32 mouse cellular contexts compared by ENCODE assay signal in the genomic region with DNA sequence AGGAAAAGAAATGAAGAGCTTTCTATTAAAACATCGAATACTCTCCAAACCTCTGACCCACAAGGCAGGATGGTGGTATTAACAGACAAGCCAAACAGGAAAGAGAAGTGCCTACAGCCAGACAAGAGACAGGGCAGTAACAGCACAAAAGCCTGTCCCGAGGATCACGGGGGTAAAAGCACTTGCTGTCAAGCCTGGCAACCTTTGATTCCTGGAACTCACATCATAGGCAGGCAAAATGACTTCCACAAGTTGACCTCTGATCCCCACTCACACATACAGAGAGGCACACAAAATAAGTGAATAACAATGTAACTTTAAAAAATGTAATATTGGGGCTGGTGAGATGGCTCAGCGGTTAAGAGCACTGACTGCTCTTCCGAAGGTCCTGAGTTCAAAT. TPM values are rescaled to one million over a fixed set of nuclear protein-coding genes. Genes with fewer than 3 reads are reported as not detected.
DNase-seq lines count a peak whose midpoint lies in the region; ATAC-seq and TF ChIP-seq lines count a peak whose summit lies in the region.
"Had no signal": no experiment of that assay in that cellular context is flagged by ENCODE, and none has a peak within 500 bp of the region (broad histone marks: within the 10 kb centered on the region; RNA-seq: fewer than 3 reads in every experiment).

No protein-coding gene starts in this region.

- H3K9me3 ChIP-seq in kidney, embryonic 16.5 days (ENCODE audit: low read length) = no peaks in the 10 kb centered on the region
- H3K9me3 ChIP-seq: embryonic facial prominence, embryonic 12.5 days; forebrain, embryonic 15.5 days; G1E; hindbrain, embryonic 10.5 days; hindbrain, embryonic 15.5 days; limb, embryonic 12.5 days; liver, embryonic 13.5 days had no signal

- TF ChIP-seq CTCF in lung, adult 2 months (IDR thresholded peaks at IDR 0.05; ENCODE audit: insufficient read depth, low read length) = no peak

- H3K36me3 ChIP-seq in kidney, embryonic 16.5 days (ENCODE audit: insufficient read depth, low read length) = peaks cover 13% of the 10 kb centered on the region; the same call in 1 of the 2 replicates
- H3K36me3 ChIP-seq: hindbrain, embryonic 15.5 days had no signal

- no peak for TF ChIP-seq POLR2A in lung, adult 2 months (IDR thresholded peaks at IDR 0.05; ENCODE audit: borderline replicate concordance, extremely low read depth, low read depth, low read length)

- no peak overlapping the region for H3K4me3 ChIP-seq in kidney, embryonic 16.5 days (ENCODE audit: low read length)
- no peak overlapping the region for H3K4me3 ChIP-seq in lung, adult 2 months (replicated peaks; ENCODE audit: extremely low read depth, low read depth, low read length)
- H3K4me3 ChIP-seq: embryonic facial prominence, embryonic 12.5 days; forebrain, embryonic 15.5 days; gastrocnemius, adult 2 months; hindbrain, embryonic 10.5 days; hindbrain, embryonic 15.5 days; limb, embryonic 12.5 days; liver, embryonic 13.5 days had no signal

- DNase-seq in heart, adult 11 months = peak; percentile 40
- DNase-seq in heart, adult 8-10 months (ENCODE audit: low spot score) = no peak
- DNase-seq in kidney, adult 8-10 months = peak; percentile 65 to 68
- DNase-seq in 416B (ENCODE audit: low read depth) = peak; percentile 24
- peak; percentile 52 to 75 for DNase-seq in kidney, postnatal 25 days
- no peak for DNase-seq in frontal cortex, postnatal 10 days (ENCODE audit: low spot score in 2 of 2)
- no peak for DNase-seq in lung, adult 2 months
- DNase-seq: adrenal gland, postnatal 14 days; cerebellum, adult 11 months; cerebellum, adult 9-10 months; cerebellum, postnatal 36 days; embryo, embryonic 11 days; gastrocnemius, adult 2 months; gastrocnemius, postnatal 36 days; heart, postnatal 14 days; liver, embryonic 13.5 days; lung, embryonic 14.5 days; lung, postnatal 14 days; right cerebral cortex, adult 18-20 months; thymus, adult 18-20 months; thymus, postnatal 36 days had no signal

- no peak overlapping the region for H3K27ac ChIP-seq in kidney, embryonic 16.5 days (ENCODE audit: low read length)
- H3K27ac ChIP-seq: embryonic facial prominence, embryonic 12.5 days; forebrain, embryonic 15.5 days; gastrocnemius, adult 2 months; hindbrain, embryonic 10.5 days; hindbrain, embryonic 15.5 days; limb, embryonic 12.5 days; liver, embryonic 13.5 days; stomach, postnatal 0 days had no signal

- H3K27me3 ChIP-seq in kidney, embryonic 16.5 days (ENCODE audit: insufficient read depth, low read length) = no peaks in the 10 kb centered on the region
- H3K27me3 ChIP-seq: embryonic facial prominence, embryonic 12.5 days; forebrain, embryonic 15.5 days; hindbrain, embryonic 15.5 days; limb, embryonic 12.5 days; liver, embryonic 13.5 days had no signal

- no peak overlapping the region for H3K4me2 ChIP-seq in kidney, embryonic 16.5 days (replicated peaks; ENCODE audit: low read depth, low read length)
- H3K4me2 ChIP-seq: embryonic facial prominence, embryonic 12.5 days; forebrain, embryonic 15.5 days; hindbrain, embryonic 15.5 days; limb, embryonic 12.5 days; liver, embryonic 13.5 days; lung, embryonic 14.5 days; midbrain, embryonic 11.5 days had no signal

- no peaks in the 10 kb centered on the region; the same call in 1 of the 2 replicates for H3K4me1 ChIP-seq in kidney, embryonic 16.5 days (ENCODE audit: insufficient read depth, low read length)
- peaks cover 5% of the 10 kb centered on the region for H3K4me1 ChIP-seq in lung, adult 2 months (ENCODE audit: control insufficient read depth, insufficient read depth, low read length)
- H3K4me1 ChIP-seq: forebrain, embryonic 15.5 days; hindbrain, embryonic 10.5 days; hindbrain, embryonic 15.5 days; limb, embryonic 12.5 days had no signal

- WGBS in kidney, embryonic 16.5 days = 83% methylated on average over 5 of the region's 5 CpGs
- WGBS in lung, adult 2 months = 59% methylated on average over 5 of the region's 5 CpGs

- no peak overlapping the region for H3K9ac ChIP-seq in kidney, embryonic 16.5 days (replicated peaks; ENCODE audit: low read length)
- H3K9ac ChIP-seq: embryonic facial prominence, embryonic 12.5 days; forebrain, embryonic 15.5 days; hindbrain, embryonic 15.5 days; limb, embryonic 12.5 days; liver, embryonic 13.5 days; lung, embryonic 14.5 days had no signal

- ATAC-seq in kidney, embryonic 16.5 days (ENCODE audit: low FRiP score, low TSS enrichment) = no peak
- ATAC-seq: forebrain, embryonic 15.5 days; inflammation-experienced regulatory T-cells, adult 6 months; midbrain, embryonic 16.5 days had no signal

RNA-seq across cellular contexts. Expression of a gene that starts 36.1 kb away (rescaled TPM):
- total RNA-seq in heart, adult 8-10 months (2022) = 10 to 100 TPM; 67.3 to 84.8 (median 74.2) TPM
- polyA plus RNA-seq in kidney, embryonic 16.5 days (2015; fragmentation: Nextera tagmentation; extraction: Ambion mirVana) = 67.7 and 68.7 TPM in 2 replicates
- polyA plus RNA-seq in lung, adult 2 months (2012; rRNA removed) = 43.5 and 55.6 TPM in 2 replicates

Comparison
In these comparisons a context has a peak if more than half of its experiments do, and no peak if none do; other contexts are left out.
1. DNase-seq: peak in heart, adult 11 months (single experiment), kidney, adult 8-10 months (2 of 2), 416B (single experiment) and kidney, postnatal 25 days (2 of 2); none in heart, adult 8-10 months (single experiment), frontal cortex, postnatal 10 days (0 of 2) and lung, adult 2 months (single experiment).